Mouse (Mus musculus) gastrocnemius, adult 2 months (tissue): ENCODE measurements around the gene Ctnna3. TPM values are rescaled to one million over a fixed set of nuclear protein-coding genes. Genes with fewer than 3 reads are reported as not detected.

Experiments
- DNase-seq: peaks from one replicate; pipeline ENCODE4 v3.0.0; 2022
- H3K27ac ChIP-seq: fragments of 200-600 bp; 2 replicates; pipeline ENCODE4 v1.8.1; 2022; ENCODE audit warnings: mild to moderate bottlenecking
- H3K4me3 ChIP-seq: fragments of 200-600 bp; 2 replicates; pipeline ENCODE4 v1.8.1; 2022; ENCODE audit warnings: mild to moderate bottlenecking, moderate library complexity
- CTCF ChIP-seq: fragments of 200-600 bp; IDR thresholded peaks from 2 replicates; pipeline ENCODE4 v1.8.1; 2022; ENCODE audit warnings: antibody characterized with exemption, mild to moderate bottlenecking, moderate library complexity
- intact Hi-C: fragments of 180-260 bp; cut with DNase I; formaldehyde crosslinking; loops from one replicate; pipeline ENCODE4 v1.15.1; 2025
- total RNA-seq, 2 experiments: library from RNA; stranded (reverse); gene quantifications; 2 replicates each; pipeline ENCODE4 v1.2.3; 2021

The Ctnna3 gene
- total RNA-seq, 2 experiments from 2014 or later: 11.8 to 22.7 TPM

DNA sequence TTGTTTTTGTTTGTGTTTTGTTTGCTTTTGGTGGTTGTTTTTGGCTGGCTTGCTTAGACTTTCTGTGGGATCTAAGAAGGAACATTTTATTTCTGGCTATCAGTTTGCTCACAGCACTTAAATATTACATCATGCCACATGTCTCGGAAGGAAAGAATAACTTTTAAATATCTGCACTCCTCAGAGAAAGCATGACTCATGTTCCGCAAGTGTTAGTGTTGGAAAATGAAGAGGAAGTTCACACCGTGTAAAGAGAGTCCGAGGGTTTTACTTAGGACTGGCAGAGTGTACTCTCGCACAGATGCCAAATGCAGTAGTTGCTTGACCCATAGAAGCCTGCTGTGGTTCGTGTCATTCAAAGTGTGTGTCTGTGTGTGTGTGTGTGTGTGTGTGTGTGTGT, 619.3 kb downstream of the Ctnna3 start:
- no peak overlapping the region for H3K27ac ChIP-seq
- DNase-seq: no peak
- TF ChIP-seq CTCF: no peak
- intact Hi-C loops: no loop called here
- no peak overlapping the region for H3K4me3 ChIP-seq

DNA sequence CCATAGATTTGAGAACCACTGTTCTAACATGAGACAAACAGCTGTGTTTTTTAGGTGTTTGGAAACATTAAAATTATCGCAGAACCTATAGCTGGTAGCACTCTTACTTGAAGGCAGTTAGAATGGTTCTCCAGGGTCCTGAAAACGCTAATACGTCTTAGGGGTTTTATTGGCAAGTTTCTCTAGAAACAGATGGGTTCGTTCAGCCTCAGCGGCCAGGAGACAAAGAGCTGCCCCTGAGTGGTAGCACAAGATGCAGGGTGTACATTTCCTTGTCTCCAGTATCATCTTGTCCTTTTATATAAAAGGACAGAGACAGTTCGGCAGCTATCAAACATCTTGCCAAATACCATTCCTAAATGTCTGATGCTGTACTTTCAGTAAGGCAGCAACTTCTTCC, 620.0 kb downstream of the Ctnna3 start:
- no peak overlapping the region for H3K4me3 ChIP-seq
- no peak overlapping the region for H3K27ac ChIP-seq
- intact Hi-C loops: no loop called here
- TF ChIP-seq CTCF: no peak
- no peak for DNase-seq

DNA sequence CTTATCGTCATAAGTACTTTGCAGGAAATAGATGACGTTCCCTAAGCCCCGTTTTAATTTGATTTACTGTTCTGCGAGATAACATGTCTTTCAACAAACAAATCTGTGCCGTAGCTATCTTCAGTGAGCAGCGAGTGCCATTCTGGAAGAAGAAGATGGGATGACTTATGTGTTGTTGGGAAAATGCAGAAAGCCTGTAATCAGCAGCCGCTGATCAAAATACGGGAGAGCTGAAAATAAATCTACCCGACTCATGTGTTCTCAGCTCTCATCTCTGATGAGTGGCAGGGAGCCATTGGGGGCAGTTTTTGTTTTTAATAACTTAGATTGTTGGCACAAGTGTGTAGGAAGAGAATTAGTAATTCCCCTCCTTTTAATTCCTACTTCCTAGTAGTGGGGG, 633.8 kb downstream of the Ctnna3 start:
- TF ChIP-seq CTCF: no peak
- intact Hi-C loops: no loop called here
- no peak overlapping the region for H3K27ac ChIP-seq
- H3K4me3 ChIP-seq: no peak overlapping the region
- DNase-seq: no peak

DNA sequence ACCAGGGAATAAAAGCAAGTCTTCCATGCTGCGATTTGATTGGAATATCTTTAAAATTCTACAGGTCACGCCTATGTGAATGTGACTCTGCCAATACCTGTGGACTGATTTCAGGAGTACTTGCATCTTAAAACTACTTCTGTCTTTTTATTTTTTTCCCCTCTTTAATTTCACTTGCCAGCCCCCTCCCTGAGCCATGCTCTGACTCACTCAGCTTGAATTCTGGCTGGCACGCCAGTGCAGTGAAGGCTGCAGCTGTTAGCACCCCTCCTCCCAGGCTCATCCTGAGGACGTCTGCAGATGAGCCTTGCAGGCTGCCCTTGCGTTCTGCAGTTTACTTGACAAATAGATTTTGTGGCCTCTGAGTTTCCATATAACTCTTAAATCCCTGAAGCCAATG, 646.0 kb downstream of the Ctnna3 start:
- intact Hi-C loops: no loop called here

DNA sequence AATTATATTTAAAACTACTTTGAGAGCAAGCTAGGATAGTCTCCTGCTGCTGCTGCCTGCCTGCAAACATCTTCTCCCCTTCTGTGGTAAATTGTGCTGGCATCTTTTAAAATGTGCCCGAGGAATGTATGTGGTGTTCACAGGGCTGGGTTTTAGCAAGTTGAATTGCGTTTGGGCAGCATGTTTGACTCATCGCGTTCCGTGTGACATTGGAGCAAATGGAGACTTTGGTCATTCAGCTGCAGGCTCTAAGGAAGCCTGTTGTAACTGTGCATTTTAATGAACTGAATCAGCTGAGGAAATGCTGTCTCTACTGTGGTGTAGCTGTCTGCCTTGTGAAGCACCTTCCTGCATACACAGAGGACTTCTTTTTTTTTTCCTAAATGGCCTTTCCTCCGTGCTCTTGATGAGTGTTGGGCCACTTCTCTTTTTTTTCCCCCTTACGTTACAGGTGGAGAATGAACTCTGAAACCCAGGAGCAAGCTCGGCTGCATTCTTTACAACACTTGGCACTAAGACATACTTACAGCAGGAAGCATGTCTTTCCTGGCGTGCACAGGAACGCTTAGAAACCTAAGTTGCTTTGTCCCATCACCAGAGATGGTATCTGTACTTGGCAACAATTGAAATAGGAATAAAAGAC, 646.6 kb downstream of the Ctnna3 start:
- intact Hi-C loops: no loop called here
- H3K27ac ChIP-seq: peak overlapping the region; percentile 16; the same call in 1 of the 2 replicates
- H3K4me3 ChIP-seq: peak overlapping the region; percentile 52
- DNase-seq: no peak
- TF ChIP-seq CTCF: no peak

More for the DNA sequence above, 646.0 kb downstream of the Ctnna3 start:
- TF ChIP-seq CTCF: no peak
- peak overlapping the region; percentile 52 for H3K4me3 ChIP-seq
- peak; percentile 73 for DNase-seq
- H3K27ac ChIP-seq: peak overlapping the region; percentile 38; the same call in 1 of the 2 replicates

DNA sequence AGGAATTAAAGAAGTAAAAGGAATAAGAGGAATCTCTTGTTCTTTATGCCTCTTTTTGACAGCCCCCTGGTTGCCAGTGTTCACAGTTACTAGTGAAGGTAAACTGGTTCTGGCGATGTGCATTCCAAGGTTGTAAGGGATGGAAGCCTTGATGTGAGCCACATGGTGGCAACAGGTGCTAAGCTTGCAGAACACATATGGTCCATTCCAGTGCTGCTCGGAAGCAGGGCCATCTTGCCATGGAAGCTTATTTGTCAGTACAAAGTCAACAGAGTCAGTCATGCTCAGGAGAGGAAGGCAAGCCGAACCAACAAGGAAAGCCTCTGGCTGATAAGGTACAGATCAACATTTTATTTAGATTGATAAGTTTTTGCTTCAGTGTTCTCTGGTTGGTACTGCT, 652.4 kb downstream of the Ctnna3 start:
- intact Hi-C loops: no loop called here
- Histone ChIP-seq H3K4me3 (no peak overlapping the region), H3K27ac (no peak overlapping the region)
- no peak for DNase-seq
- TF ChIP-seq CTCF: no peak

DNA sequence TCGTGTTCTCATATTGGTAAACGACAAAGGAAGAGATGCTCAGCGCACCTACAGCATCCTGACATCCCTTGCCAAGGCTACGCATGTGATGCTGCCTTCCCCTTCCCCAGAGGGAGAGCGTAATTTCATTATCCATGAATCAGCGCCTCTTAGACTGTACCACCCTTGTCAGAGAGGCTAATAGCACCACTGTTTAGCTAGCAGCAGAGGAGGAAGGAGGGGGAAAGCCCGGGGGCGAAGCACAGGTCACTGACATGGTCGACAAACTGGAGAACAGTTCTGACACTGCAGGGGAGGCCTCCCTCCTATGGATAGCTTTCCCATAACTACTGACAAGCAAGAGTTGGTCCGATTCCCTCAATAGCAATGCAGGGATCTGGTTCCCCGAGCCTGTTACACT, 653.9 kb downstream of the Ctnna3 start:
- intact Hi-C loops: loop anchor here (2.0 kb wide), 1 partner anchor 193 kb away; no protein-coding TSS in a partner anchor
- DNase-seq: no peak
- Histone ChIP-seq H3K4me3 (no peak overlapping the region), H3K27ac (no peak overlapping the region)
- no peak for TF ChIP-seq CTCF

DNA sequence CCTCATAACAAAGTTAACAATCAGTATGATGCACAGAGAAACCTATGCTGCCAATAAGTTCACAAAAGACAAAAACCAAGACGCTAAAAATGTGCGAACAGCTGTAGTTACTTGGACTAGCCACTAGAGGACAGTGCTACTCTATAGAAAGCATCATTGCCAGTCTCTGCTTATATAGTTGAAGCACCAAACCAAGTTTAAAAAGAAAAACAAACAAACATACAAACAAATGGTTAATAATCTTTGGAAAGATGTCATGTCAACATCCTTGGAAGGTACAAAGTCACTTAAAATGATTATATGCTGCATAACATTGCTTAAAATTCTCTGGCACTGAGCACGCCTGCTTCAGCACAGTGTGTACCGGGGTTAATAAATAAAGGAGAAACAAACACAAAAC, 654.6 kb downstream of the Ctnna3 start:
- intact Hi-C loops: loop anchor here (2.0 kb wide), 1 partner anchor 192 kb away; no protein-coding TSS in a partner anchor
- no peak for DNase-seq

DNA sequence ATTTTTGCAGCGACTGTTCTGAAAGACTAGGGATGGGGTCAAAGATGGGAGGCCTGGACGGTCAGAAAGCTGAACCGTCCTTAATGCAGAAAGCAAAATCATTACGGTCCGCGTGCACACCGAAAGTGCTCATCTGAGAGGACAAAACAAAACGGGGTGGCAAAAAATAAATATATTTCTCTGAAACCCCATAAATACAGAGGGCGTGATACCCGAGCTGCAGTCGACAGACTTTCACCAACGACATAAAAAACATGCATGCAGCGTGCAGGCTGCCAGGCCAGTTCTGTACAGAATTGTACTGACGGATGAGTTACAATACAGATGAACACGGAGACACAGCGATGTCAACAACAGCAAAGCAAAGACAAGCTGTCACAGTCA, 656.3 kb downstream of the Ctnna3 start:
- intact Hi-C loops: no loop called here

More for the DNA sequence above, 654.6 kb downstream of the Ctnna3 start:
- no peak overlapping the region for H3K27ac ChIP-seq
- H3K4me3 ChIP-seq: no peak overlapping the region
- TF ChIP-seq CTCF: no peak; the same call in 1 of the 2 replicates

DNA sequence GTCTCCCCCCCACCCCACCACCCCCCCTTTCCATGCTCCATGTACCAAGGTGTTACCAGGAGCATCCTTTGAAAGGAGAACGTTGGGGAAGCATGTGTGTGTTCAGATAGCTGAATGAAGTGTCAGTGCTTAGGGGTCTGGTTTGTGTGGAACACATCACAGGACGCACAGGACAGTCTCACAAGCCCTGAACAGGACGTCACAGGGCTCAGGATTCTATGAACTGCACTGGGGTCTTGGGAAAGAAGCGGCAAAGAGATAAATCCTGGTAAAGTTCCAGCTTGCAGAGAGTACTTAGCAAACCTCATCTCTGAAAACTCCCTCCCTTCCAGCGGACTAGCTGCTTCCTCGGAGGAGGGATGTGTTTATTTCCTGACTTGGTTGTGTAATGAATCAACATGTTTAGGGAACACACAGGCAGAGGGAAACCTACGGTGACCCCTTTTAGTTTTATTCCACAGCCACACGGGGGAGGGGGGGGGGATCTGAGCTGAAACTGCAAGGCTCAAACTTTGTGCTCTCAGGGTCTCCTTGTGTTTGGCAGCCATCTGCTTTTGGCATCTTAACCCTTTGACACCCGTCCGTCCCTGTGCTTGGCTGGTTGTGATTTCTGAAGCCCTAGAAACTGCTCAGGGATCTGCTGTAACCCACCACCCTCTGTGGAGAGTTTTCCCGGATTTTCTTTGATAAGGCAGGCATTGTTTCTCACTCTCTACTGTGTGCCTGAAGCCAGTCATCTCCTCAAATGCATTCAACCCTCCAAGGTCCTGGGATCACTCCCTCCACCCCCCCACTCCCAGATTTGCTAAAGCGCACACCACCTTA, 656.9 kb downstream of the Ctnna3 start:
- TF ChIP-seq CTCF: no peak
- DNase-seq: no peak
- Histone ChIP-seq H3K27ac (no peak overlapping the region), H3K4me3 (peak overlapping the region; percentile 55)
- intact Hi-C loops: no loop called here

More for the DNA sequence above, 656.3 kb downstream of the Ctnna3 start:
- Histone ChIP-seq H3K4me3 (no peak overlapping the region), H3K27ac (no peak overlapping the region)
- no peak for DNase-seq
- no peak for TF ChIP-seq CTCF

DNA sequence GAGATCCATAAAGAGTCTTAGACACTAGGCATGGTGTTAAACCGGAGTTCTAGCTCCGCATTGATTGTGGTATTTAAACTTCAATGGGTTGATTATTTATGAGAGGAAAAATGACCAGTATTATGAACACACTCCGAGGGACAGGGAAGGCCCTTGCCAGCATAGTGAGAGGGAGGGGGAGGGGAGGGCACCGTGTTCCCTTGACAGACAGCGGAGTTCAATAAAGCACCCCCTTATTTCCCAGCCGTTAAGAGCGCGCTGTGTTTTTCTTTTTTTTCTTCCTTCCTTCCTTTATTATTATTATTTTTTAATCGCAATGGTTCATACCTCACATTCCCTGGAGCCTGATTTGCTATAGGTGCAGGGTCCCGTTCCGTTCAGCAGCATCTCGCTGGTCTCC, 657.6 kb downstream of the Ctnna3 start:
- intact Hi-C loops: no loop called here
- TF ChIP-seq CTCF: no peak
- DNase-seq: no peak
- no peak overlapping the region for H3K27ac ChIP-seq
- peak overlapping the region; percentile 55 for H3K4me3 ChIP-seq

DNA sequence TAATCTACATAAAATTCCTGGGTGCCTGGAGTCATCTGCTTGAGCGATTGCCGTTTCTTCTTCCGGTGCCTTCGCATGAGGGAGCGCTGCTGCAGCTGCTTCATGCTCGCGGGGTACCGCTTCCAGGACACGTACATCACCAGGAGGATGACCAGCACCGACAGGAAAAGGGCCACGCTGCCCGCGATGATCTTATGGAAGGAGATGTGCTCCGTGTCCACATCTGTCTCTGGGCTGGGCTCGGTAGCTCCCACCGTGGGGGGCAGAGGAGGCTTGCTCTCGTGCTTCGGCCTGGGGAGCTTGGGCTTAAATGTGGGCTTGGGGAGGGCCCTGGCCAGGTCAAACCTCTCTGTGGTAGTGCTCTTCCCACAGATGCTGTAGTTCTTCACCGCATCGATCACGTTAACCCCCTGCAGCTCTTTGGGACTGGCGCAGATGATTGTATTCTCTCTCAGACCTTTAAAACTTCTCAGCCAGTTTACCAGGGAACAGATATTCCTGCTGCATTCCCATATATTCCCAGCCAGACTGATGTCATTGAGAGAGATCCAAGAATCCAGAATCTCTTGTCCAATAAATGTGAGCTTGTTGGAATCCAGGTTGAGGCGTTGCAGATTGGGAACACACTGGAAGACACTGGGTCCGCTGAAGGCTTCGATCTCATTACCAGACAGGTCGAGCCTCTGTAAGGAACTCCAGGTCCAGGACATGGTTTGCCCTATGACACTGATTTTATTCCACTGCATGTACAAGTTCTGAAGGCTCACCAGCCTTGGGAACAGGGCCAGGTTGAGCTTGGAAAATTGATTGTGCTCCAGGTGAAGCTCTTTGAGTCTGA, 658.3 kb downstream of the Ctnna3 start:
- peak; percentile 26 for DNase-seq
- H3K4me3 ChIP-seq: peak overlapping the region; percentile 55

More for the DNA sequence above, 658.3 kb downstream of the Ctnna3 start:
- no peak overlapping the region for H3K27ac ChIP-seq
- intact Hi-C loops: no loop called here
- TF ChIP-seq CTCF: no peak
